Mouse (Mus musculus): ENCODE data around the gene Tcf3. TPM values are rescaled to one million over a fixed set of nuclear protein-coding genes. Genes with fewer than 3 reads are reported as not detected.

The Tcf3 gene
- total RNA-seq, 1 experiment from 2014 or later, result 54.4 TPM

DNA sequence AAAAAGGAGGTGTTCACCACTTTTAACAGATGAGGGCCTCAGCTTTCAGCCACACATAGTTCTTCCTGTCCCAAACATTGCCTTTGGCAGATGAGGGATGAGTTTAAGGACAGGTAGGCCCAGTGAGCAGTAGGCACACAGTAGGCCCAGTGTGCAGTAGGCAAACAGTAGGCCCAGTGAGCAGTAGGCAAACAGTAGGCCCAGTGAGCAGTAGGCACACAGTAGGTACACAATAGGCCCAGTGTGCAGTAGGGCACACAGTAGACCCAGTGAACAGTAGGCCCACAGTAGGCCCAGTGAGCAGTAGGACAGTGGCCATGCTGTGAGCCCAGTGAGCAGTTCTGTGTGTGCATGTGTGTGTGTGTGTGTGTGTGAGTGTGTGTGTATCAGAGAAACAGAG lies 6.6 kb upstream of the Tcf3 start:
- DNase-seq, result no peak

- DNase-seq, result no peak
Measured at GRCm38 (mm10) chr10:80437973-80438372, 4.5 kb upstream of the Tcf3 start.

- no peak for DNase-seq
Measured at GRCm38 (mm10) chr10:80436276-80436675, 2.8 kb upstream of the Tcf3 start.

DNA sequence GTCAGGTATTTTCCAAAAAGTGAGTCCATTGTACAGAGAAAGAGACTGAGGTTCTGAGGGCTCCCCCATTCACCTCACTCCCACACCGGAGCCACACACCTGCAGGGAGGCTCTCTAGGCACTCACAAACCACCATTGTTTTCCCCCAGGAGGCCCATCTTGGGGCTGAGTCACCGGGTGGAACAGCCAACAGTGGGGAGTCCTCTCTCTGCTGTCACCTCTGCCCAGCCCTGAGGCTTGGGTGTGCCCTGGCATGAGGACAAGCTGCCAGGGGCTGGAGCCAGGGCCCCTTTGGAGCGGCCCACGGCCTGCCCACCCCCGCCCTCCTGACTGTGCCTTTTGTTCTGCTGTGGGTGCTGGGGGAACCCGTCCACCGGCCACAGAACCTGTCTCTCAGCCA lies 2.3 kb upstream of the Tcf3 start:
- DNase-seq, result no peak

DNA sequence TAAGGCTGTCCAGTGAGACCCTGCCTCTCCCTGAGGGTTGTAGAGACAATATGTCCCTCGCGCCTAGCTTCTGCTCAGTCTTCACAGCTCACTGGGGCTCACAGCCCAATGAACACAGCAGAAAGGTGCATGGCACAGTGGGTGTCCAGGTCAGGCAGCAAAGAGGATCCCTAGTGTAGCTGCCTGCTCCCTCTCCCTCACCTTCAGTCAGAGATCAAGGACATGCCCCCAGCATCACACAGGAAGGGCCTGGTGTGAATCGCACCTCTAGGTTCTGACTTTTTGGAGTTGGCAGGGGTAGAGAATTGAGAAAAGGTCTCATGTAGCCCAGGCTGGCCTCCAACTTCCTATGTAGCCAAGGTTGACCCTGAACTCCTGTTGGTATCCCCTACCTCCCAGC lies 1.4 kb upstream of the Tcf3 start:
- no peak for DNase-seq

- DNase-seq, result no peak
Measured at GRCm38 (mm10) chr10:80434233-80434592, 766 bp upstream of the Tcf3 start.

DNA sequence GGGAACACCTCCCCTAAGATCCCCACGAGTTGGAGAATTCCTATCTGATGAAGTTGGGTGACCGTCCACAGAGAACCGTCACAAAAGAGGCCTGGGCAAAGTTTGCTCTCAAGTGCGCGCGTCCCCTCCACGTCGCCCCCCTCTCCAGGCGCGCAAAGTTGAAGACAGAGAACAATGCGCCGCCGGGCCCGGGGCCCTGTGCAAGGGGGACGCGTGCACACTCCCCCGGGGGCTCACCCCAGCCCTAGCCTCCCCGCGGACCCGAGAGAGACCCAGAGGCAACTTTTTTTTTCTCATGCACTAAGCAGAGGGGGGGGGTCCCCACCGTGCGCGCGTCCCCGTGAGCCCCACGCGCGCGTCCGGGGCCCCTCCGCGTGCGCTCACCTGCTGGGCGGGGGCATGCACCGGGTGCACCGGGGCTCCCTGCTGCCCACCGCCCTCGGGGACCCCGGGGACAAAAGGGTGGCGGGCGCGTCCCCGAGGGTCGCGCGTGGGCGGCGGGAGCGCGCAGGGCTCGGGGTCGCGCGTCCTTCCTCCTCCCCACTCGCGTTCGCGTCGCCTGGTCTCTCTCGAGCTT lies 423 bp downstream of the Tcf3 start:
- peak; percentile 69 for DNase-seq

DNA sequence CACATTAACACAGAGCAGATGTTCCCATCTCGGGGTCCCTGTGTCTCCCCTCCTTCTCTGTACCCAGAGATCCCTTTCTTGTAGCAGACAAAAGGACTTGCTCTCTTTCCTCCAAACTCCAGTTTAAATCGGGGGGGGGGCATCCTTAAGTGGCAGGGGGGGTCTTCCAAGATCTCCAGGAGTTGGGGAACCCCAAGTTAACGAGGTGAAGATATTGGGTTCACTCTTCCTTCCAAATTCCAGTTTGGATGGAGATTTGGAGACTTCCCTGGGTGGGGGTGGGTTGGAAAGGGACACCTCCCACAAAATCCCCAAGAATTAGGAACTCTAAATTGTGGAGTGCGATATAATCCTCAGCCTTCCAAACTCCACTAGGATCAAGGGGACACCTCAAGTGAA lies 1.1 kb downstream of the Tcf3 start:
- DNase-seq, result no peak

DNA sequence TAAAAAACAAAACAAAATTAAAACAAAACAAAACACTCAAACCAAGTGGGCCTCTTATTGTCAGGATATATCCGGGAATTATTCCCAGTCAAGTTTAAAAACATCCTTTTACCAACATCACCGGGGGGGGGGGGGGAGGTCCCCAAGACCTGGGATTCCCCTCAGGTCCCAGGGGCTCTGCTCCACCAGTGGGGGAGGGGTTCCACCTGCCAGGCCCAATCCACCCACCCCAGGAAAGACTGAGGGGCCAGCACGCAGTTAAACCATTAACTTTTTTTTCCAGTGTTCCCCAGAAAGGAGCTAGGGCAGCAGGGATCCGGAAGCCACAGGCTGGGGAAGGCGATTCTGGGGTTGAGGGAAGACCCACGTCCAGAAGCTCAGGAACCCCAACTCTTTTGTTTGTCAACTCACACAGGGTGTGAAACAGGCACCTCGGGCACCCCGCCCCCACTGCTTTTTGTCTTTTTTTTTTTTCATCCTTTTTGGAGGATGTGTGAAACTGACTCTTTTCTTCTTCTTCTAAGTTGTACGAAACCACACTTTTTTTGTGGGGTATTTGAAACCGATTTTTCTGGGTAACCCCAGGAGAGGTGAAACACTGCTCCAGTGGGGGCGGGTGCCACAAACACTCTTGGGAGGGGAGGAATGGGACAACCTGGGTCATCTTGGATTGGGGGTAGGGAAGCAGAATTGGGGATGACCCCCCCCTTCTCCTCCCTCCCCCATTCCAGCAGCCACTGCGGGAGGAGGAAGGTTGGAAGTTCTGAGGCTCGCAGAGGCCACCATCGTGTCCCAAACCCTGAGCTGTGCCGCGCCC lies 1.7 kb downstream of the Tcf3 start:
- DNase-seq, result no peak

DNA sequence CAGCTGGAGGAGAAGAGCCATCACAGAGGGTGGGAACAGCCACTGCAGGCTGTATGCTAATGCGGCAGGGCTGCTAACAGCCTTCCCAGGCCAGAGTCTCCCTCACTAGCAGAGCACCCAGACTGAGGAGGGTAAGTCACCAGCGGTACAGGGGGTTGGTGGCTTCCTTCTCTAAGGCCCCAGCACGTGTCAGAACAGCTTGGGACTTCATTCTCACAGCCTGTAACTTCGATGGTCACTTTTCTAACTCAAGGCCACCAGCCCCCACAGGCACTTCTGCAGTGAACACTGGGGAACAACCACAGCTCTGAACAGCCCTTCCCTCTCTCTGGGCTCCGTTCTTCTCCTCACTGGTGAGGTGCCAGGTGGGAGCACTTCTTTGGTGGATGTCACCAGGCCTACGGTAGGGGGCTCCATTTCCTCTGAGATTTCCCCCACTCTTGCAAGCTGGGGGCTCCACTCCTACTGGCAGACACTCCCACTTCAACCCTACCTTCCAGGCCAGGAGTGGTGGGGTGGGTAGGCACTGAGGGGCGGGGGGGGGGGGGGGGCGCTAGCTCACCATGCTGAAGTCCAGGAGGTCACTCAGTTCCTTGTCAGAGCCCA lies 3.0 kb downstream of the Tcf3 start:
- no peak for DNase-seq

DNA sequence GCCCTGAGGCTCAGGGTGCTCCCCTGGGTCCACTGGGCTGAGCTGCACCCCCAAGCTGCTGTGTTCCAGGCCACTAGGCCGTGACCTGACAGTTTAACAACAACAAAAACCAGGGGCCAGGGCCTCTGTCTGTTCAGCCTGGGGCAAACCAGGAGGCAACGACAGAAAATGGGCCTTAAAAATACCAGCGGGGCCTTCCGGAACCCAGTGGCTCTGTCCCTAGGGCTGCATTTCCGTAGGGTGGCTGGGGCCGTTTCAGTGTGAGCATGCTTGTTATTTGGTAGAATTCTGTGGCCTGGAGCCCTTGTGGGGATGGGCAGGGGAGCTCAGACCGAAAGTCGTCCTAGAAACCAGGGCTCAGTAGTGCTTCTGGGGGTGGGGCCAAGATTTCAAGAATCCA lies 3.6 kb downstream of the Tcf3 start:
- DNase-seq, result no peak

- no peak for DNase-seq
Measured at GRCm38 (mm10) chr10:80425041-80425440, 8.4 kb downstream of the Tcf3 start.

- no peak for DNase-seq
Measured at GRCm38 (mm10) chr10:80423562-80423961, 9.9 kb downstream of the Tcf3 start.

GRCm38 (mm10) chr10:80421651-80422472 lies 11.6 kb downstream of the Tcf3 start:
- peak; percentile 77 for DNase-seq

DNA sequence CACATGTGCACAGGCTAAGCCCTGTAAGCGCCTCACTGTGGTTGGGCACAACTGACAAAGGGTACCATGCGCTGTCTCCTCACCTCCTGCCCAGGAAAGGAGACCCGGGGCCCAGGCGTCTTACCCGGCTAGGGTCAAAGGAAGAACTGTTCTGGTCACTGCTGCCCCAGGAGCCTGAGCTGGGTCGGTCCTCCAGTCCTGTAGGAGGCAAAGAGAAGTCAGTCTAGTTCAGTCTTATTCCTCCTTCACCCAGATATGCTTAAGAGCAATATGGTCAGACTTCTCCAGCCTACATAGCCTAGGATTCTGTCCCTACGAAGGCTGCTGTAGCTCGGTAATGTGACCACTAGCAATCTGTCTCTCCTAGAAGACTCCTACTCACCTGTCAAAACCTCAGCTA lies 12.2 kb downstream of the Tcf3 start:
- no peak for DNase-seq

DNA sequence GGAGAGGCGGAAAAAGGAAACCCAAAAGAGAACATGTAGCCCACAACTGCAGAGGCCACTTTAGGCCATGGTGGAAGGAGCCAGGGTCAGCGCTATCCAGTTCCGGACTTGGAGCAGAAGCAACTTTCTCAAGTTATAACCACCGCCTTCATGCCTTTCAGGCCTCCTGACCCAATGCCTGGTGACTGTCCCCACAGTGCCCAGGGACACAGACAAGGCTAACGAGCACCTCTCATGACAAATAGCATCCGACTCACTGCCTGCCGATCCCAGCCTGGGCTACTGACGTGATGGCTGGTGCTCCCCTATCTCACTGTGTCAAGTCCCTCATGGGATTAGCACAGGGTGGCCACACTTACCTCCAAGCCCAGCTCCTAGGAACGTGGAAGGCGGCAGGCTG lies 12.7 kb downstream of the Tcf3 start:
- peak; percentile 55 for DNase-seq

- no peak for DNase-seq
Measured at GRCm38 (mm10) chr10:80419419-80419818, 14.0 kb downstream of the Tcf3 start.

DNA sequence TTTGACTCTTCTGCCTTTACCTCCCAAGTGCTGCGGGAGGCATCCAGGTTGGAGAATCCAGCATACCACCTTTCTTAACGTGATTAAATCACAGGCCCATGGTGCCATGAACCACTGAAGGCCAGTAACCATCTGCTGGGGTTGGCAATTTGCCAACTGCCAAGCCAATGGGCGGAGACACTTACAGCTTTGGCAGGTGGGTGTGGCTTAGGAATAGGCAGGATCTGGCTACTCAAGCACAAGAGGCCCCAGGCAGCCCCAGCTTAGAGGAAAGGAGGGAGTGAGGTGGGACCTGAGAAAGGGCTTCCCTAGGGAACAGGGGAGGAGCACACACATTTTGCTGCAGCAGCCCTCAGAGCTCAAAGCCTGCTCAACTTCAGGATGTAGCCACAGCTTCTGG lies 15.1 kb downstream of the Tcf3 start:
- DNase-seq, result peak; percentile 84

- DNase-seq, result no peak
Measured at GRCm38 (mm10) chr10:80417841-80418240, 15.6 kb downstream of the Tcf3 start.

DNA sequence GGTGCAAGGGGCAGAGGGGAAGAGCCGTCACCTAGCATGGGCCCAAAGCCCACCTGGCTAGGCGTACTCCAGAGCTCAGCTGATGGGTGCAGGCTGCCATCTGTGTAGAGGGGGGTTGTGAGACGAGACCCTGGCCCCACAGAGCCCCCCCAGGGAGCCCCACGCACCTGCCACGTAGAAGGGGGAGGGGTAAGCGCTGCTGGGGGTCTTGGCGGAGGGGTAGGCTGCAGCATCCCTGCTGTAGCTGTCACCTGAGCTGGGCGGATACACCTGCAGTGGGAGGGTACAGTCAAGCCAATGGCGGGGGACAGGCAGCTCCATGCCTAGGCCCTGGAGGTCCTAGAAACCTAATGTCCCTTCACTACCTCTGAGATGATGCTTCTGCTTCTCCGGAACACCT lies 16.1 kb downstream of the Tcf3 start:
- DNase-seq, result no peak

- DNase-seq, result no peak
Measured at GRCm38 (mm10) chr10:80415566-80415965, 17.9 kb downstream of the Tcf3 start.

- peak; percentile 66 for DNase-seq
Measured at GRCm38 (mm10) chr10:80412656-80413541, 20.5 kb downstream of the Tcf3 start.

Data from adrenal gland, postnatal 14 days (tissue).